Mouse (Mus musculus) lung, embryonic 14.5 days (tissue): ENCODE data around the gene Snx11. TPM values are rescaled to one million over a fixed set of nuclear protein-coding genes. Genes with fewer than 3 reads are reported as not detected.
"Not testable (repeated sequence)": the region's sequence is repeated elsewhere in the genome, so short reads cannot be mapped to it uniquely, and the experiment has no call there.

Experiments
- ATAC-seq: fragments of 200-750 bp; cut with Nextera tagmentation; 2 replicates; pipeline ENCODE4 v1.8.0; 2017; ENCODE audit warnings: mild to moderate bottlenecking, moderate TSS enrichment, moderate library complexity; ENCODE audit not compliant: insufficient read depth
- DNase-seq: peaks from one replicate; pipeline ENCODE4 v3.0.0-alpha.2; 2015
- H3K27ac ChIP-seq: fragments of 300-500 bp; sonication (generic); 2 replicates; pipeline ENCODE4 v1.5.1; 2014; ENCODE audit warnings: low read depth, mild to moderate bottlenecking, moderate library complexity
- H3K27me3 ChIP-seq: fragments of 300-500 bp; sonication (generic); 2 replicates; pipeline ENCODE4 v1.6.1; 2014; ENCODE audit warnings: low read length, control low read depth; ENCODE audit not compliant: insufficient read depth
- H3K36me3 ChIP-seq: fragments of 300-500 bp; sonication (generic); 2 replicates; pipeline ENCODE4 v1.6.1; 2014; ENCODE audit warnings: control low read depth; ENCODE audit not compliant: insufficient read depth
- H3K4me1 ChIP-seq: fragments of 300-500 bp; sonication (generic); 2 replicates; pipeline ENCODE4 v1.6.1; 2014; ENCODE audit warnings: antibody characterized with exemption, control low read depth; ENCODE audit not compliant: insufficient read depth
- H3K4me2 ChIP-seq: fragments of 300-500 bp; sonication (generic); 2 replicates; pipeline ENCODE4 v1.6.1; 2014; ENCODE audit warnings: mild to moderate bottlenecking
- H3K4me3 ChIP-seq: fragments of 300-500 bp; sonication (generic); 2 replicates; pipeline ENCODE4 v1.5.1; 2014; ENCODE audit warnings: low read depth, low read length
- H3K9ac ChIP-seq: fragments of 300-500 bp; sonication (generic); 2 replicates; pipeline ENCODE4 v1.6.1; 2014
- H3K9me3 ChIP-seq: fragments of 300-500 bp; sonication (generic); 2 replicates; pipeline ENCODE4 v1.6.1; 2016; ENCODE audit warnings: low read depth, low read length, control low read depth
- CTCF ChIP-seq: IDR thresholded peaks from 2 replicates; pipeline ENCODE4 v1.5.1; 2016; ENCODE audit warnings: antibody characterized with exemption, low read depth
- WGBS: fragments of 180-500 bp; shearing (Covaris S2); extraction: QIAGEN DNeasy Blood & Tissue Kit; methylation state at CpG from one replicate; pipeline ENCODE4 v1.1.7; 2014; 5-methylcytosine and 5-hydroxymethylcytosine counted together
- polyA plus RNA-seq: library from polyadenylated mRNA; unstranded; fragments of >200 nt; fragmentation: Nextera tagmentation; extraction: Ambion mirVana; gene quantifications from 2 replicates; pipeline ENCODE4 v1.2.1, GENCODE M21; 2014

Snx11 gene
- polyA plus RNA-seq, 1 experiment from 2014 or later, result 15.7 TPM

GRCm38 (mm10) chr11:96781425-96781824 is 4.1 kb upstream of the Snx11 start:
- DNase-seq (peak; percentile 52), ATAC-seq (no peak)
- Histone ChIP-seq H3K9ac (no peak overlapping the region), H3K36me3 (no peaks in the 10 kb centered on the region), H3K4me2 (no peak overlapping the region), H3K27ac (no peak overlapping the region), H3K27me3 (no peaks in the 10 kb centered on the region), H3K4me1 (peaks cover 4% of the 10 kb centered on the region; the same call in 1 of the 2 replicates), H3K9me3 (no peaks in the 10 kb centered on the region), H3K4me3 (no peak overlapping the region)
- TF ChIP-seq CTCF, result peak; percentile 60
- WGBS, result 47% methylated on average over 2 of the region's 2 CpGs

- Histone ChIP-seq H3K9ac (no peak overlapping the region), H3K27me3 (no peaks in the 10 kb centered on the region), H3K36me3 (no peaks in the 10 kb centered on the region), H3K4me3 (no peak overlapping the region), H3K4me1 (peaks cover 6% of the 10 kb centered on the region; the same call in 1 of the 2 replicates), H3K4me2 (no peak overlapping the region), H3K27ac (no peak overlapping the region), H3K9me3 (no peaks in the 10 kb centered on the region)
- no peak for DNase-seq
- no peak for ATAC-seq
- no peak for TF ChIP-seq CTCF
- WGBS, result 75% methylated on average over 5 of the region's 5 CpGs
Measured at GRCm38 (mm10) chr11:96780306-96780705, 2.9 kb upstream of the Snx11 start.

- not testable (repeated sequence) for H3K27ac ChIP-seq, H3K27me3 ChIP-seq, DNase-seq, ATAC-seq, H3K4me1 ChIP-seq, H3K9me3 ChIP-seq, H3K36me3 ChIP-seq
- H3K9ac ChIP-seq, result peak overlapping the region; percentile 24
- peak overlapping the region; percentile 67 for H3K4me3 ChIP-seq
- peak overlapping the region; percentile 89 for H3K4me2 ChIP-seq
- WGBS, result 67% methylated on average over 10 of the region's 10 CpGs
Measured at GRCm38 (mm10) chr11:96778061-96778627, 785 bp upstream of the Snx11 start.

GRCm38 (mm10) chr11:96776068-96776467 is 1.3 kb downstream of the Snx11 start:
- Histone ChIP-seq H3K36me3 (peaks cover 24% of the 10 kb centered on the region), H3K9me3 (no peaks in the 10 kb centered on the region), H3K4me2 (peak overlapping the region; percentile 89), H3K9ac (no peak overlapping the region; the same call in 1 of the 2 replicates), H3K4me3 (no peak overlapping the region), H3K27ac (no peak overlapping the region), H3K27me3 (no peaks in the 10 kb centered on the region), H3K4me1 (peaks cover 6% of the 10 kb centered on the region; the same call in 1 of the 2 replicates)
- TF ChIP-seq CTCF, result no peak
- DNase-seq, result peak; percentile 54
- WGBS, result 41% methylated on average over 3 of the region's 3 CpGs
- ATAC-seq, result no peak

GRCm38 (mm10) chr11:96775665-96776064 is 1.7 kb downstream of the Snx11 start:
- no peaks in the 10 kb centered on the region for H3K27me3 ChIP-seq
- no peak for TF ChIP-seq CTCF
- no peaks in the 10 kb centered on the region for H3K9me3 ChIP-seq
- no peak overlapping the region for H3K4me2 ChIP-seq
- no peak overlapping the region for H3K27ac ChIP-seq
- H3K4me3 ChIP-seq, result no peak overlapping the region
- H3K4me1 ChIP-seq, result peaks cover 6% of the 10 kb centered on the region; the same call in 1 of the 2 replicates
- ATAC-seq (no peak), DNase-seq (no peak)
- H3K36me3 ChIP-seq, result peaks cover 25% of the 10 kb centered on the region
- H3K9ac ChIP-seq, result no peak overlapping the region
- 73% methylated on average over 7 of the region's 7 CpGs for WGBS

- H3K27ac ChIP-seq, result no peak overlapping the region
- WGBS, result 85% methylated on average over 8 of the region's 8 CpGs
- no peak for TF ChIP-seq CTCF
Measured at GRCm38 (mm10) chr11:96775063-96775462, 2.3 kb downstream of the Snx11 start.

GRCm38 (mm10) chr11:96774536-96774935 is 2.8 kb downstream of the Snx11 start:
- peaks cover 6% of the 10 kb centered on the region; the same call in 1 of the 2 replicates for H3K4me1 ChIP-seq
- H3K4me2 ChIP-seq, result no peak overlapping the region
- TF ChIP-seq CTCF, result peak; percentile 23; the same call in 1 of the 2 replicates
- WGBS, result 80% methylated on average over 3 of the region's 3 CpGs
- peak; percentile 24 for DNase-seq
- no peak overlapping the region for H3K27ac ChIP-seq
- H3K9me3 ChIP-seq, result no peaks in the 10 kb centered on the region
- no peak overlapping the region for H3K4me3 ChIP-seq
- H3K36me3 ChIP-seq, result peaks cover 35% of the 10 kb centered on the region
- no peaks in the 10 kb centered on the region for H3K27me3 ChIP-seq
- H3K9ac ChIP-seq, result no peak overlapping the region
- no peak for ATAC-seq

More at GRCm38 (mm10) chr11:96775063-96775462, 2.3 kb downstream of the Snx11 start:
- Histone ChIP-seq H3K9ac (no peak overlapping the region), H3K9me3 (no peaks in the 10 kb centered on the region), H3K4me1 (peaks cover 6% of the 10 kb centered on the region; the same call in 1 of the 2 replicates), H3K4me2 (no peak overlapping the region), H3K27me3 (no peaks in the 10 kb centered on the region), H3K36me3 (peaks cover 31% of the 10 kb centered on the region), H3K4me3 (no peak overlapping the region)
- DNase-seq (no peak), ATAC-seq (no peak)
